In genomic region chr16:29684111-29684510, GRCm38 (mm10) we compare ENCODE assay signal across 19 mouse cellular contexts.
DNase-seq lines count a peak whose midpoint lies in the region; ATAC-seq and TF ChIP-seq lines count a peak whose summit lies in the region.
"Had no signal": no experiment of that assay in that cellular context is flagged by ENCODE, and none has a peak within 500 bp of the region (broad histone marks: within the 10 kb centered on the region; RNA-seq: fewer than 3 reads in every experiment).

No protein-coding gene starts in this region.

- ATAC-seq in forebrain, embryonic 14.5 days, result no peak
- no peak for ATAC-seq in lung, embryonic 15.5 days (ENCODE audit: borderline replicate concordance, extremely low read depth, low FRiP score, low TSS enrichment)
- ATAC-seq in hindbrain, embryonic 14.5 days (ENCODE audit: low FRiP score), result no peak
- ATAC-seq: intestine, postnatal 0 days; liver, postnatal 0 days; Patski had no signal

- peaks cover 86% of the 10 kb centered on the region for H3K27me3 ChIP-seq in forebrain, embryonic 10.5 days (ENCODE audit: poor library complexity, severe bottlenecking)
- no peaks in the 10 kb centered on the region for H3K27me3 ChIP-seq in forebrain, embryonic 14.5 days (replicated peaks; ENCODE audit: control insufficient read depth, insufficient read depth, low read length)
- no peaks in the 10 kb centered on the region for H3K27me3 ChIP-seq in lung, embryonic 15.5 days
- peaks cover 27% of the 10 kb centered on the region for H3K27me3 ChIP-seq in hindbrain, embryonic 14.5 days (ENCODE audit: control insufficient read depth, insufficient read depth, low read length)
- H3K27me3 ChIP-seq: embryonic facial prominence, embryonic 13.5 days; limb, embryonic 15.5 days; Patski had no signal

- peak overlapping the region; percentile 86 for H3K27ac ChIP-seq in forebrain, embryonic 10.5 days
- H3K27ac ChIP-seq in forebrain, embryonic 14.5 days (ENCODE audit: low read depth, low read length), result no peak overlapping the region
- 0 out of 2 replicates have a peak overlapping the region, but pooled peaks have one; percentile 41 for H3K27ac ChIP-seq in lung, embryonic 15.5 days
- H3K27ac ChIP-seq in ES-E14 (ENCODE audit: insufficient read depth, low read depth, low read length, poor library complexity, severe bottlenecking), result peak overlapping the region; percentile 99; the same call in 1 of the 2 replicates
- H3K27ac ChIP-seq in hindbrain, embryonic 14.5 days, result no peak overlapping the region
- H3K27ac ChIP-seq: embryonic facial prominence, embryonic 13.5 days; kidney, postnatal 0 days; layer of hippocampus, adult 2 months; limb, embryonic 15.5 days had no signal

- H3K9ac ChIP-seq in forebrain, embryonic 14.5 days (ENCODE audit: low read length), result no peak overlapping the region
- H3K9ac ChIP-seq in lung, embryonic 15.5 days, result no peak overlapping the region
- H3K9ac ChIP-seq in ES-E14 (ENCODE audit: insufficient read depth, low read depth, low read length, poor library complexity, severe bottlenecking), result no peak overlapping the region; the same call in 1 of the 2 replicates
- peak overlapping the region; percentile 24; the same call in 1 of the 2 replicates for H3K9ac ChIP-seq in hindbrain, embryonic 14.5 days
- H3K9ac ChIP-seq: limb, embryonic 15.5 days had no signal

- DNase-seq in forebrain, embryonic 10.5 days (ENCODE audit: extremely low spot score, low spot score), result no peak
- no peak for DNase-seq in forebrain, embryonic 14.5 days (ENCODE audit: low spot score)
- DNase-seq in lung, adult 18-20 months, result no peak
- no peak for DNase-seq in ES-E14 (ENCODE audit: low read depth, low spot score)
- no peak for DNase-seq in hindbrain, embryonic 14.5 days (ENCODE audit: low spot score)
- DNase-seq in adrenal gland, postnatal 36 days, result no peak
- no peak for DNase-seq in layer of hippocampus, postnatal 10 days (ENCODE audit: low spot score in 2 of 2)
- DNase-seq: cerebellum, adult 11-12 months; cerebellum, postnatal 36 days; gastrocnemius, postnatal 14 days; liver, postnatal 0 days; thymus, postnatal 14 days had no signal

- 61% methylated on average over 2 of the region's 2 CpGs for WGBS in forebrain, embryonic 10.5 days
- 46% methylated on average over 2 of the region's 2 CpGs for whole genome bisulfite sequencing in forebrain, embryonic 14.5 days
- 37% methylated on average over 2 of the region's 2 CpGs for WGBS in lung, embryonic 15.5 days
- WGBS in hindbrain, embryonic 14.5 days, result 39% methylated on average over 2 of the region's 2 CpGs

- in situ Hi-C loops in ES-E14 (cut with MboI; ENCODE audit: low sequenced_read_pairs in 2 of 2, unreplicated experiment in 2 of 2), result no loop called here

- H3K4me1 ChIP-seq in forebrain, embryonic 10.5 days, result peaks cover 81% of the 10 kb centered on the region
- peaks cover 28% of the 10 kb centered on the region for H3K4me1 ChIP-seq in forebrain, embryonic 14.5 days (ENCODE audit: control insufficient read depth, insufficient read depth, low read length)
- peaks cover 23% of the 10 kb centered on the region for H3K4me1 ChIP-seq in lung, embryonic 15.5 days
- peaks cover 16 to 32% of the 10 kb centered on the region in 2 experiments for H3K4me1 ChIP-seq in ES-E14 (ENCODE audit: control insufficient read depth in 2 of 2, insufficient read depth in 2 of 2, low read length in 2 of 2, poor library complexity in 1 of 2)
- H3K4me1 ChIP-seq in hindbrain, embryonic 14.5 days (replicated peaks; ENCODE audit: control insufficient read depth, insufficient read depth, low read length), result peaks cover 20% of the 10 kb centered on the region

- no peak overlapping the region; the same call in 1 of the 2 replicates for H3K4me2 ChIP-seq in forebrain, embryonic 14.5 days (ENCODE audit: low read length)
- no peak overlapping the region for H3K4me2 ChIP-seq in lung, embryonic 15.5 days
- H3K4me2 ChIP-seq in hindbrain, embryonic 14.5 days (replicated peaks), result peak overlapping the region; percentile 48
- H3K4me2 ChIP-seq: limb, embryonic 15.5 days had no signal

- H3K36me3 ChIP-seq in forebrain, embryonic 10.5 days (replicated peaks), result no peaks in the 10 kb centered on the region
- H3K36me3 ChIP-seq in forebrain, embryonic 14.5 days (ENCODE audit: control insufficient read depth, insufficient read depth, low read length), result no peaks in the 10 kb centered on the region
- H3K36me3 ChIP-seq in lung, embryonic 15.5 days, result no peaks in the 10 kb centered on the region
- H3K36me3 ChIP-seq in ES-E14 (ENCODE audit: control insufficient read depth, insufficient read depth, low read length, poor library complexity, severe bottlenecking), result no peaks in the 10 kb centered on the region
- H3K36me3 ChIP-seq in hindbrain, embryonic 14.5 days (replicated peaks; ENCODE audit: control insufficient read depth, insufficient read depth), result no peaks in the 10 kb centered on the region
- H3K36me3 ChIP-seq: embryonic facial prominence, embryonic 13.5 days; limb, embryonic 15.5 days had no signal

- no peaks in the 10 kb centered on the region for H3K9me3 ChIP-seq in forebrain, embryonic 10.5 days
- no peaks in the 10 kb centered on the region for H3K9me3 ChIP-seq in forebrain, embryonic 14.5 days (replicated peaks; ENCODE audit: control insufficient read depth, low read length)
- H3K9me3 ChIP-seq in lung, embryonic 15.5 days, result no peaks in the 10 kb centered on the region
- H3K9me3 ChIP-seq in ES-E14 (ENCODE audit: control insufficient read depth, insufficient read depth, low read depth, low read length), result no peaks in the 10 kb centered on the region
- H3K9me3 ChIP-seq in hindbrain, embryonic 14.5 days (ENCODE audit: control insufficient read depth, low read length), result no peaks in the 10 kb centered on the region
- H3K9me3 ChIP-seq: embryonic facial prominence, embryonic 13.5 days; limb, embryonic 15.5 days had no signal

- no peak overlapping the region for H3K4me3 ChIP-seq in forebrain, embryonic 10.5 days
- H3K4me3 ChIP-seq in forebrain, embryonic 14.5 days (ENCODE audit: low read depth, low read length), result no peak overlapping the region
- no peak overlapping the region for H3K4me3 ChIP-seq in lung, embryonic 15.5 days
- no peak overlapping the region; a peak in 1 of 4 replicates for H3K4me3 ChIP-seq in ES-E14 (ENCODE audit: insufficient read depth in 1 of 2, low read depth in 1 of 2, low read length in 2 of 2, poor library complexity in 1 of 2, severe bottlenecking in 1 of 2)
- no peak overlapping the region for H3K4me3 ChIP-seq in hindbrain, embryonic 14.5 days (replicated peaks; ENCODE audit: low read length)
- H3K4me3 ChIP-seq: embryonic facial prominence, embryonic 13.5 days; layer of hippocampus, adult 2 months; limb, embryonic 15.5 days had no signal

TF ChIP-seq in ES-E14, 5 proteins besides CTCF, POLR2A, EP300 and RAD21:
- no peak for TF ChIP-seq HCFC1 (IDR thresholded peaks at IDR 0.05; ENCODE audit: borderline replicate concordance, insufficient read depth, low read length)
- no peak for TF ChIP-seq ZNF384 (IDR thresholded peaks at IDR 0.05; ENCODE audit: low read depth, low read length)
- no peak for TF ChIP-seq ZC3H11A (IDR thresholded peaks at IDR 0.05; ENCODE audit: borderline replicate concordance, low read depth, low read length)
- TF ChIP-seq MAFK (IDR thresholded peaks at IDR 0.05; ENCODE audit: insufficient read depth, low read depth, low read length), result no peak
- no peak for TF ChIP-seq CHD2 (IDR thresholded peaks at IDR 0.05; ENCODE audit: low read depth, low read length)

Comparison
In these comparisons a context has a peak if more than half of its experiments do, and no peak if none do; other contexts are left out.
1. H3K27ac ChIP-seq: peak in forebrain, embryonic 10.5 days (single experiment), lung, embryonic 15.5 days (single experiment) and ES-E14 (single experiment); none in forebrain, embryonic 14.5 days (single experiment) and hindbrain, embryonic 14.5 days (single experiment).